Mouse (Mus musculus): ENCODE measurements around the gene Cdca5.
"Not testable (repeated sequence)": the region's sequence is repeated elsewhere in the genome, so short reads cannot be mapped to it uniquely, and the experiment has no call there.

Gene Cdca5

DNA sequence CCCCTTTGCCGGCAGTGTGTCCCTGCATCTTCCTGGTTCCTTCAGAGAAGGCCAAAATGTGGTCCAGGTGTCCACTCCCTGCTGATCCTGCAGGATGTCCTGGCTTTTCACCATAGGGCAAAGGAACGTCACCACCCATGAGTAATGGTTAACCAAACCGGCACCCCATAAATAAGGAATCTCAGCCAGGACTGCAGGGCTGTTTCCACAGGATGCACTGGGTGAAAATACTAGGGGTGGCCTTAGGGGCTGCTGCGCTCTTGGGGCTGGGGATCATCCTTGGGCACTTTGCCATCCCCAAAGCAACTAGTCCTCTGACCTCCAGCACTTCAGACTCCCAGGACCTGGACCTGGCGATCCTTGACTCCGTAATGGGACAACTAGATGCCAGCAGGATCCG is 20.8 kb downstream of the Cdca5 start, which contains the start of gene Naaladl1:
TSS of gene Naaladl1 (plus strand) at position 197 of the 400 bp plus-strand sequence.
- DNase-seq: no peak

DNA sequence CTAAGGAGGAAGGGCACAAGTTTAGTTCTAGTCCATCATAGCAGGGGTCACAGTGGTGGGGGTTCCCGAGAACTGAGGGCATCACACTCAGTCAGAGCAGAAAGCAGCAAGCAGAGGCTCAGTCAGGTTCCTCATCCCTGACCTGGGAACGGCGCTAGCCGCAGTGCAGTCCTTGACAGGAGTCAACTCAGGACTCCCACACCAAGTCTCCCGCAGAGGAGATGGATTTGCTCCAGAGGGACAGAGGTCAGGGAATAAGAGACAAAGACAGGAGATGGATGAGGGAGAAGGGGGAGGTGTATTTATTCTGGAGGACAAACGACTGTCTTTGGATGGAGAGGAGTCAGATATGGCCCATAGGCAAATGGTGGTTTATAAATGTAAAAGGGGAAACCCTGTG is 28.3 kb downstream of the Cdca5 start:
- no peak for DNase-seq

DNA sequence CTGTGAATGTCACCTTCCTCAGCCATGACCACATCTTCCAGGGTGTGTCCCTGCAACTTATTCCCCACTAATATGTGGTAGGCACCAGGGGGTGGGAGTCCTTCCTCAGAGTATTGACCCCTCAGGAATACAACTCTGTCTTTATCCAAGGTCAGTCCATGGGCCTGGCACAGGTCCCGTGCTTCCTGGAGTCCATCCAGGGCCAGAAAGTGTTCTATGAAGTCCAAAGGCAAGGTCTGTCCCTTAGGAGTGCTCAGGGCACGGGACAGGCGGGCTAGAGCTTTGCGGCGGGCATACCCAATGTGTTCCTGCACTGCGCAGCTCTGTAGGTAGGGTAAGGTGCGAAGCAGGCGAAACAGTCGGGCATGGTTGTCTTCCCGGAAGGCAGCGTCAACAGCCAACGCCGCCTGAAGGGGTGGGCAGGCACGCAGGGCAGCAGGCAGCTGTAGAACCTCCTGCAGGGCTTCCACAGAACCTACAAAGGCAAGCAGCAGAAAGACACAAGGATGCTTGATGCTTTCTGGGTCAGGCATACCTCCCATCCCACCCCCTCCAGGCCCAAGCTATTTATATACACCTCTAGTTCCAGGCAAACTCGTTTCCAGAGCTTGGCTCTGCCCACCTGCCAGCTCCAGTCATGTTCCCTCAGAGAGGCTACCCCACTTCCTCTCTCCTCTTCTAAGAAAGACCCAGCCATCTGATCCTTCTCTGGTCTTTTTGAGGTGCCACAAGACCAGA is 31.5 kb downstream of the Cdca5 start:
- DNase-seq: no peak

DNA sequence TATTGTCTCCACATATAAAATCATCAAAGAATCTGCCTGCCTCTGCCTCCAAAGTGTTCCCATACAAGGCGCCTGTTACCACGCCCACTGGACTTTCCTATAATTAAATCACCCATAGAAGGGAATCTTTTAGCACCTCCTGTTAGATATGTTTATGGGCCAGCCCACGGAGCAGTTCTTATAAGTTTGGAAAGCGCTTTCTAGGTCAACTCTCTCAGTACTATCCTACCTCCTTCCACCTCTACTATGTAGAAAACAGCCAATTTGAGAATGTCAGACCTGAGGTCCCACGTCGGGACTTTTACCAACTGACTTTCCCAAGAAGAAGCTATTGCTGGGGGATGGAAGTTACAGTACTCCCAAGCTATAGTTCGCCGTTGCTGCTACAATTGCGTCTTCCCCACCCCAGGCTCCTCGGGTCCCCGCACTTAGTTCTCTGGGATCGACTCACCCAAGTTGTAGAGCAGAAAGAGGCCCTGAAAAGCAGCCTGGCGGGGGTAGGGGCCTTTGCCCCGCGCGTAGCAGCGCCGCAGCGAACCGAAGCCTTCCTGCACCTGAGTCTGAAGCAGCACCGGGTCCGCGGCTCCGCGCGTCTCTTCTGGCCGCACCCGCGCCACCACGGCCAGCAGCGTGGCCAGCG is 32.7 kb downstream of the Cdca5 start:
- no peak for DNase-seq

DNA sequence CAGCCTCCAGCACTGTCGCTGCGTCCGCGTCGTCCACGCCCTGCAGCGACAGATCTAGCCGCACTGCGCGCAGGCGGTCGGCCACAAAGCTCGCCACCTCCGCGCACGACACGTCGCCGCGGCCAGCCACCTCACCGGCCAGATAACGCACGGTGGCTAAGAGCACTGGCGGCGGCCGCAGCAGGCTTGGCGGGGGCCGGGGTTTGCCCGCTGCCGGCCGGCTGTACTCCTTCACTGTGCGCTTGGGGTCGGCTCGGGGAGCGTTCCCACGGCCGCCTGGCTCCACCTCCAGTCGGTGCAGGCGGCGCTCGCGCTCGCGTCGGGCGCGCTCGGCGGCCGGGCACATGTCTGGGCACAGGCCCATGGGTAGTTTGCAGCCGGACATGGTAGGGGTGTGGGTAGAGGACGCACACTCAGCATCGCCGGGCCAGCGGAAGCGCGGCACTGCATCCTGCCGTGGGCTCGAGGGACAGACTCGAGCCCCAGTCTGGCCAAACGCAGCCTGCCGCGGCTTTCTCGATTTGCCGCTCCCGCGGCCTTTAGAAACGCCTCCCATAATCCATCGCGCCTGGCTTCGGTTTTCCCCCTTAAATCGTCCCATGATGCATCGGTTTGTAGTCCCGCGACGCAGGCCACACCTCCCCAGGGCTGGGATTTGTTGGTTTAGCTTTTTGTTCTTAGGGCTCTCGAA is 33.3 kb downstream of the Cdca5 start, which contains the start of gene Sac3d1:
TSS of gene Sac3d1 (minus strand) at position 665 of the 691 bp plus-strand sequence.
- DNase-seq: peak; percentile 85 to 89

DNA sequence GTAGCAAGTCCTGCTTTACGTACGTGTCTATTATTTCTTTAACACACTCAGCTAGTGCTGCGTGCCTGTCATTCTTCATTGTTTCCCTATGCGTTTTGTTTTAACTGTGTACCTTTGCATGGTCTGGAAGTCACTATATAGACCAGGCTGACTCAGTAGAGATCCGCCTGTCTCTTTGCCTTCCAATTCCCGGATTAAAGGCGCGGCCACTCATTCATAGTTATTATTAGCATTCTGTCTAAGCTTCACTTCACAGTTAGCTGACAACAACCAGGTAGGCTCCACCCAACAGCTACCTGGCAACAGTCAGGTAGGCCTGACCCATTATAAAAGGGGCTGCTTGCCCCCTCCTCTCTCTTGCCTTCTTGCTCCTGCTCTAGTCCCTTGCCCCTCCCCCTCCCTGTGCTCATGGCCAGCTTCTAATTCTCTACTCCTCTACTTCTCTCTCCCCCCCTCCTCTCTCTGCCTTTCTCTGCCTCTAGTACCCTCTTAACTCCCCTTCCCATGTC is 33.9 kb downstream of the Cdca5 start:
- DNase-seq: no peak

DNA sequence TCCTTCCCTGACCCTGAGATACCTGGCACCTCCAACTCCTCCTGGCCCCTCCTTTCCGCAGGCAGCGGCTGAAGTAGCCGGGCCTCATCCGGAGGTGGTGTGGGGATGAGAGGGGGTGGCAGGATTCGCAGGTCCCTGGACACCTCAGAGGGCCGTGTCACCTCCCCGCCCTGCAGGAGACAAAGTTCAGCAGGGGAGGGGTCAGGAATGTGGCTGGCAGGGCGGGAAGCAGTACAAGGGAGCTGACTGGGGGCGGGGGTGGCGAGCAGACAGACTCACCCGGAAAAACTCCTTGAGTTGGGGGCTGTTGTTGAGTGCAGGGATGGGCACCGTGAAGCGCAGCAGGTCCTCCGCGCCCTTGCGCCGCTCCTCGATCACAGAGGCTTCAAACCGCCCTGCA is 37.0 kb downstream of the Cdca5 start:
- DNase-seq: no peak

DNA sequence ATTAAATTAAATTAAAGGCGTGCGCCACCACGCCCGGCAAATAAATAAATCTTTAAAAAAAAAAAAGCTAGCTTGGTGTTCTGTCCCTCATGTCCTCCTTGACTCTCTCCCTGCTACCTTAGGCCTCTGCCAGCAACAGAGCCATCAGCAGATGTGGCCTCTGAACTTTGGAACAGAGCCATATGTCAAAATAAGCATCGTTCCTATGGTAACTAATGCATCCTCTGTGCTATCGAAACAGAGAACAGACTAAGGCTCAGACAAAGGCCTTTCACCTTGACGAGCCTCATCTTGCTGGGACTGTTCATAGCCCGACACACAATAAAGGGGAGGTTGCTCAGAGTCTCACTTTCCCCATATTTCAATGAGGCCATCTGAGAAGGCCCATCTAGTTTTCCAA is 38.5 kb downstream of the Cdca5 start:
- no peak for DNase-seq

DNA sequence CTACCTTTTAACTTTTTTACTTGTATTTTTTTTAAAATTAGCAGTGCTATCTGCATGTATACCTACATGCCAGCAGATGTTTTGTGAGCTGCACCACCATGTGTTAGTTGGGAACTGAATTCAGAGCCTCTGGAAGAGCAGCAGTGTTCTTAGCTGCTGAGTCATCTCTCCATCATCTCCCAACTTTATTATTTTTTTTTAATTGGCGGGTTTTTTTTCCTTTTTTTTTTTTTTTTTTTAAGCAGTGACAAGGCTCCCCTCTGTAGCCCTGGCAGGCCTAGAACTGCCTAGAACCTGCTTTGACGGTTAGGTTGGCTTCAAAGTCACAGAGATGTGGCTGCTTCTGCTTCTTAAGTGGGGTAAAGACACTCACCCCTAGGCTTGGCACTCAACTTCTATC is 40.1 kb downstream of the Cdca5 start:
- no peak for DNase-seq

DNA sequence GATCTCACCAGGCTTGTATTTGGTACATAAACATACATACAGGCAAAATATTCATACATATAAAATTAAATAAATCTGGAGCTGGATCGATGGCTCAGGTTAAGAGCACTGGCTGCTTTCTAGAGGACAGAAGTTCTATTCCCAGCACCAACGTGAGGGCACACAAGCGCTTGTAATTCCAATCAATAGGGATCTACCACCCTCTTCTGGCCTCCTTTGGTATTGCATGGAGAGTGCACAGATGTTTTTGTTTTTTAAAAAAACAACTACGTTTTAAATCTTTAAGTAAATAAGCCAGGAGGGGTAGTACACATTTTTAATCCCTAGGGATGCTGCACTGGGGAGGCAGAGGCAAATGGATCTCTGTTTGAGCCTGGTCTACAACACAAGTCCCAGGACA is 41.5 kb downstream of the Cdca5 start:
- peak in 1 of 2 experiments; percentile 63 for DNase-seq

DNA sequence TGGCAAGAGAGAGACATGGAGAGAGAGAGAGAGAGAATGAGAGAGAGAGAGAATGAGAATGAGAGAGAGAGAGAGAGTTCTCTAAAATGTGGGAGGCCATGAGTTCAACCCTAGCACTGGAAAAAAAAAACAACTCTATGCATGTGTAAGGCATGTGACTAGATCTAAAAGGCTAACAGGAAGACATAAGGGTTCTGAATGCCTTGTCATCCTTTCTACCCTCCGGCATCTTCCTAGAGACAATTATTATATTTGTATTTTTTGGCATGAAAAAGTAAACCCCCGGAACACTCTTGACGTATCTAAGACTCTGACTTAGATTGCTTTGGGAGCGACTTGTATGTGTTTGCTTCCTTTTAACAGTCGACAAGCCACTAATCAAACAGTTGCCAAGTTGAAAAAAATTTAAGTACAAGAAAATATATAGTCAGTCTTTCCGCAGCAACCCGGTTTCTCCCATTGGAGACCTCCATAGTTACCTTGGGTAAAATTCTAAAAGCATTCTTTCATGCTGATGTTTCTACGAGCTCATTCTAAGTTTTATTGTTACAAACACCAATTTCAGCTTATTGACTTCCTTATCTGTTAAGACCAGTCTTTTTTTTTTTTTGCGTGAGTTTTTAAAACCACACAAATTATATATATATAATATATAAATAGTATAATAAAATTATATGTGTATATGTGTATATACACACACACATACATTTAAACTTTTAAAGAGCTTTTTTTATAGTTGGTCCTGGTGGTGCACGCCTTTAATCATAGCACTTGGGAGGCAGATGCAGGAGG is 42.2 kb downstream of the Cdca5 start:
- no peak for DNase-seq

DNA sequence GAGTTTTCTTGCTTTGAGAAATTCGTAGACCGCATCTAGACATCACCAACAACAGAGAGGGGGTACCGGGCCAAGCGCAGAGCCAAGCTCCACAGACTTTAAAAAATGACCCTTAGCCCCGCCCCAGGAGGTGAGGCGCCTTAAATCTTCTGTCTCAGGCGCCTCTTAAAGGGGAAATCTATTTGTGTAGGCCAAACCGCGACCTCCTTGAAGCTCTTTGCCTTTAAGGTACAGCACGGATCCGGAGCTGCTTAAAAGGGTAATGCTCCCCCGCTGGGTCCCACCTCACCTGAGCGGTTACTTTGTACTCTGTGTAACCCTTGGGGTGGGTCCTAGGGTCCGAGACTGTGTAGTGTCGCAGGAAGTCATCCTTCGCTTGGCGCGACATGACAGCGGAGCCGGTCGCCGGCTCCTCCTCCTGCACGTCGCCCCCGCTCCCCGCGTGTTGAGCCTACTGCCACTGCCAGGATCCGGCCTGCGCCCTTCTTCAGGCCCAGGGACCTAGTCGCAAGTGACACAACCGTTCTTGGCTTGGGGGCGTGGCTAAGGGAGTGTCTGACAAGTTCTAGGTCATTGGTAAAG is 43.1 kb downstream of the Cdca5 start, which contains the start of gene Snx15:
TSS of gene Snx15 (minus strand) at position 545 of the 582 bp plus-strand sequence.
- peak; percentile 96 for DNase-seq

DNA sequence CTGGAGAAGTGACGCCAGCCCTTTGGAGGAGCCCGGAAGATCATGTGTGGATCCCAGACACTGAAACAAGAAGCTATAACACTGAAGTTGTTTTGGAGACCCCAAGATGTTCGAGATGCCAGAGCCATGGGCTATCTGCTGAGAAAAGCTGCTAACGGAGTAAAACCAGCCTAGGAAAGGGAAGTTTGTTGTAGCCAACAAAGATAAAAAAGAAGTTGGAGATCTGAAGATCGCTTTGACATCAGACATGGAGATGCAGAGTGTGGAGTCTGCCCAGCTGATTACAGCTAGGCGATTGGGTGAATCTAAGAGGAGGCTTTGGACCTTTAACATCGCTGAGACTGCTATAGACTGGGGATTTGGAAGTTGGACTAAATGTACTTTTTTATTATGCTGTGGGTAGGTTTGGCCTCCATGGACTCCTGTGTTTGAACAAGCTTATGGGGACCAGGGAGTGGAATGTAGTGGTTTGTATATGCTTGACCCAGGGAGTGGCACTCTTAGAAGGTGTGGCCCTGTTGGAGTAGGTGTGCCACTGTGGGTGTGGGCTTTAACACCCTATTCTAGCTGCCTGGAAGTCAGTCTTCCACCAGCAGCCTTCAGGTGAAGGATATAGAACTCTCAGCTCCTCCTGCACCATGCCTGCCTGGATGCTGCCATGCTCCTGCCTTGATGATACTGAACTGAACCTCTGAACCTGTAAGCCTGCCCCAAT is 45.8 kb downstream of the Cdca5 start:
- not testable (repeated sequence) for DNase-seq

DNA sequence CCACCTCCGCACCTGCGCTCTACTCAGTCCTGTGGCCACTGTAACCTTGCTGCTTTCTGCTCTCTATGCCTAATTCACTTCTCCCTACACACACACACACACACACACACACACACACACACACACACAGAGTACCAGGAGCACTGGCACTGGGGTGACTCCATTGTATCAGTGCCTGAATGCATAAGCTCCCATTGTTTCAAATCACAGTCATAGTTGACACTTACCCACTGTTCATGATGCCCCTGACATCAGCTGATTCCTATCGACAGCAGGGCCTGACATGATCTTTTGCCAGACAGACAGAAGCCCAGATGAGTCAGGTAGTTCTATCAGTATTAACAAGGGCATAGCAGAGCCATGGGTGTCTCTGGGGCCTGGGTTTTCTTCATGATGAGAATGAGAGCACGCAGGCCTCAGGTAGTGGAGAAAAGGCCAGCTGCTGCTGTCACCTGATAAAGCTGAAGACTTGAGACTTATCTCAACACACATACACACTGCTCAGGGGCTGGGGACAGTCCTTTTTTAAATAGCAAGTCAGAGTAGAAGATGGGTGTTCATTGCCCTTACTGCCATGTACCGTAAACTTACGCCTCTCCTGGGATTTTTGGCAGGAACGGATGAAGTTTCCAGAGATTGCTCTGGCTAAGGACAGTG is 47.5 kb downstream of the Cdca5 start:
- no peak for DNase-seq

DNA sequence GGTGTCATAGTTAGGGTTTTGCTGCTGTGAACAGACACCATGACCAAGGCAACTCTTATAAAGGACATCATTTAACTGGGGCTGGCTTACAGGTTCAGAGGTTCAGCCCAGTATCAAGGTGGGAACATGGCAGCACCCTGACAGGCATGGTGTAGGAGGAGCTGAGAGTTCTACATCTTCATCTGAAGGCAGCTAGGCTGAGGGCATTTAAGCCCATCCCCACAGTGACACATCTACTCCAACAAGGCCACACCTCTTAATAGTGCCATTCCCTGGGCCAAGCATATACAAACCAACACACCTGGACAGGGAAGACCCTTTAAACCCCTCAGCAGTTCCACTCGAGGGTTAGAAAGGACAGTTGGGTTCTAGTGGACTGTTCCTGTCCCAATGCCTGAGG is 48.4 kb downstream of the Cdca5 start:
- not testable (repeated sequence) for DNase-seq

DNA sequence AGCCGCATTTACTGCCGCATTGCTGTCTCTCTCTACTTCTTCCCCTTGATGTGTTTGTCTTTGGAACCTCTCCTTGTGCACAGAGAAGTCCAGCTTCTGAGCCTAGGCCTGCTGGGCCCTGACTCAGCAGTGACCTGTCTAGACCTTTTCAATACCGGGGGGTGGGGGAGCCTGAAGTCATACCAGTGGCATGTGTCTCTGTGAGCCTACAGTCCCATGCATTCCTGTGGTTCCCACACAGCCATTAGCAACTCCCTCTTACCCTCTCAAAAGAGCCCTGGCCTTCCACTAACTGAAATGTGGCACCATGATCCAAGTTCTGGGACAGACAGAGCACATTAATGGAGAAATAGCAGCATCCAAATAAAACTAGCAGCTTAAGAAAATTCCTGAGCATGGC is 51.6 kb downstream of the Cdca5 start:
- no peak for DNase-seq

DNA sequence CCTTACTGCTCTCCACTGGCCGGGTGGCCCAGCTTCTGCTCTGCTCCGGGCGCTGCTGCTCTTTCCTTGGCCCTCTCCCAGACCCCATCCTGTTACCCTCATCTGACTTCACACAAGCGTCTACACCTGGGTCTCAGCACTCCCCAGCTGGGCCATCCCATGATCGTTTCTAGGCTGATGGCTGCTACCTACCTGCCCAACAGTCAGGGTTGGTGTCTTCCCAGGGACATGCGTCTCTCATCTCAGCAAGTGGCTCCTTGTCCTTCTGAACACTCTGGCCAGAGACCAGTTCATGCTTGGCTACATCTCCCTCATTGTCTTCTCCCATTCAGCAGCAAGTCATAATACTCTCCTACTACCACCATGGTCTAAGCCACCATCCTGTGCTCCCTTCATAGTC is 54.9 kb downstream of the Cdca5 start:
- DNase-seq: peak in 1 of 2 experiments; percentile 50

DNA sequence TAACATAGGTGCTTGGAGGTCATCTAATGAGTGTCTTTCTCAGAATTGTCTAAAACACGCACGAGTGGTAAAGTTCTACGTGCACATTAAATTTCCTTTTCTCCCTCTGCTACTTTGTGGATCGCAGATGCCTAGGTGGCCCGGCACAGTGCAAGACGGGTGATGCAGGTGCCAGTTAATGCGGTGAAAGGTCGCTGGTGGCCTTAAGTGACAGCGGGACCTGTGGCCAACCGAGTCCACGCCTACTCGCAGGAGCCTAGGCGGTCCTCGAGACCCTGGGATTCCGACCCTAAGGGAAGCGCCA is 55.5 kb downstream of the Cdca5 start:
- DNase-seq: no peak

DNA sequence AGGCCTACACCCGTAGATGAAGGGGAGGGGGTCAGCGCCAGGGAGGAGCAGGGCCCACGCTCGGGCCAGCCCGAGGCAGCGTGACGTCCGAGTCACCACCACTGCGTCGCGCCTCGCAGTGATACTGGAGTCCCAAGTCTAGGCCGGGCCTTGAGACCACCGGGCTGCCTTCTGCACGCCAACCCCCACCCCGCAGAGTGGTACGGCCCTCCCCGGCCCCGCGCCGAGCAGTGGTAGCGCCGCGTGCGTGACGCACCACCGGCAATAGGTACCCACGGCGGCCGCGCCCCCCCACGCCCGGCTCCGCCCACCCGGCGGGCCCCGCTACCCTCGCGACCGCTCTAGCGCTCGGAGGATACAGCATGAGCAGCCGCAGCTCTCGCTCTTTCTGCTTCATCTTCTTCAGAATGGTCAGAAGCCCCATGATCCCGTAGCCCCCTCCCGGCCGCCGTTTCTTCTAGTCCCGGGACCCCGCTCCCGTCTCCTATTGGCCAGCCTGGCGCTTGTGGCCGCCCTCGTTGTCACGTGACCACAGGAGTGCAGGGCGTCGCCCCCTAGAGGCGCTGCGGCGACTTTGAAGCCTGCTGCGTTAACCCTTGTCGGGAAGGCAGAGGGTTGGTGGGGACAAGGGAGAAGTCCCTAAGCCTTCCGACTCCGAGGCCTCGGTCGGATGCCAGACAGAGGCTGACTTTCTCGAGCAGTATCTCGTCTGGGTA is 56.1 kb downstream of the Cdca5 start, which contains the start of gene Batf2:
TSS of gene Batf2 (plus strand) at position 306 of the 716 bp plus-strand sequence.
- DNase-seq: peak; percentile 90 to 92

DNA sequence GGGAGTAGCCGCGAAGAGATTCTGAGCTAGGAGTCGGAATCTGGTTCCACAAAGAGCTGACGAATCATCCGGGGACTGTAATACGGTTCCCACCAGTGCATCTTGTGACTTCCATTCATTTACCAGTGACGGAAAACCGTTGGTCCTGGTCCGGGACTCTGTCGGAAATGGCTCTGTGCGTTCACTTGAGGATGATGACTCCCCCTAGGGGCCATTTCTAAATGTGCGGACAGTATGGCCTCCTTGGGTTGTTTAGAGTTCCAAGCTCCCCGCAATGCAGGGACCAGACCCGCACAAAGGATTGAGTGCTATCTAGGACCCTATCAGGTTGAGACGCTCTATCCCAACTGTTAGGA is 56.6 kb downstream of the Cdca5 start, which contains the start of gene Arl2:
TSS of gene Arl2 (minus strand) at position 155 of the 356 bp plus-strand sequence.
- peak; percentile 85 to 87 for DNase-seq

Data from cerebellum, postnatal 36 days (tissue).